Mouse (Mus musculus) embryonic facial prominence, embryonic 14.5 days (tissue): ENCODE measurements around the gene Kalrn. TPM values are rescaled to one million over a fixed set of nuclear protein-coding genes. Genes with fewer than 3 reads are reported as not detected.

Source experiments
- ATAC-seq: fragments of 200-750 bp; cut with Nextera tagmentation; 2 replicates; pipeline ENCODE4 v1.8.0; 2017; ENCODE audit warnings: low read depth, moderate number of reproducible peaks, moderate TSS enrichment
- DNase-seq: peaks from one replicate; pipeline ENCODE4 v3.0.0-alpha.2; 2015; ENCODE audit warnings: low spot score
- H3K27ac ChIP-seq: fragments of 300-500 bp; sonication (generic); replicated peaks from 2 replicates; pipeline ENCODE4 v1.5.1; 2014; ENCODE audit warnings: low read depth, mild to moderate bottlenecking, low read length, moderate library complexity
- H3K27me3 ChIP-seq: fragments of 300-500 bp; sonication (generic); replicated peaks from 2 replicates; pipeline ENCODE4 v1.6.1; 2014; ENCODE audit warnings: low read length; ENCODE audit not compliant: control insufficient read depth, insufficient read depth
- H3K36me3 ChIP-seq: fragments of 300-500 bp; sonication (generic); 2 replicates; pipeline ENCODE4 v1.6.1; 2014; ENCODE audit warnings: low read length, mixed read lengths; ENCODE audit not compliant: control insufficient read depth, insufficient read depth
- H3K4me1 ChIP-seq: fragments of 300-500 bp; sonication (generic); 2 replicates; pipeline ENCODE4 v1.6.1; 2014; ENCODE audit warnings: antibody characterized with exemption, low read length; ENCODE audit not compliant: control insufficient read depth, insufficient read depth
- H3K4me2 ChIP-seq: fragments of 300-500 bp; sonication (generic); 2 replicates; pipeline ENCODE4 v1.6.1; 2014; ENCODE audit warnings: low read depth, mild to moderate bottlenecking, low read length, moderate library complexity, mixed read lengths
- H3K4me3 ChIP-seq: fragments of 300-500 bp; sonication (generic); 2 replicates; pipeline ENCODE4 v1.5.1; 2014; ENCODE audit warnings: low read depth, mild to moderate bottlenecking, low read length
- H3K9ac ChIP-seq: fragments of 300-500 bp; sonication (generic); 2 replicates; pipeline ENCODE4 v1.6.1; 2014; ENCODE audit warnings: low read depth, mild to moderate bottlenecking, low read length, moderate library complexity, mixed read lengths
- H3K9me3 ChIP-seq: fragments of 300-500 bp; sonication (generic); 2 replicates; pipeline ENCODE4 v1.6.1; 2016; ENCODE audit warnings: low read length; ENCODE audit not compliant: control insufficient read depth
- WGBS: fragments of 180-500 bp; shearing (Covaris S2); extraction: QIAGEN DNeasy Blood & Tissue Kit; methylation state at CpG from one replicate; pipeline ENCODE4 v1.1.7; 2014; 5-methylcytosine and 5-hydroxymethylcytosine counted together
- polyA plus RNA-seq: library from polyadenylated mRNA; unstranded; fragments of >200 nt; fragmentation: Nextera tagmentation; extraction: Ambion mirVana; gene quantifications from 2 replicates; pipeline ENCODE4 v1.2.1, GENCODE M21; 2014

Kalrn gene
- polyA plus RNA-seq, 1 experiment from 2014 or later, result 12.2 TPM

GRCm38 (mm10) chr16:34489805-34490325, 83.5 kb downstream of the Kalrn start:
- ATAC-seq (no peak), DNase-seq (no peak)
- Histone ChIP-seq H3K9me3 (no peaks in the 10 kb centered on the region), H3K4me2 (no peak overlapping the region), H3K27me3 (no peaks in the 10 kb centered on the region), H3K4me3 (no peak overlapping the region), H3K27ac (no peak overlapping the region), H3K4me1 (peaks cover 38% of the 10 kb centered on the region), H3K9ac (no peak overlapping the region), H3K36me3 (no peaks in the 10 kb centered on the region)
- WGBS, result 49% methylated on average over 3 of the region's 3 CpGs

- Histone ChIP-seq H3K36me3 (no peaks in the 10 kb centered on the region), H3K4me2 (no peak overlapping the region), H3K4me1 (peaks cover 35% of the 10 kb centered on the region), H3K27me3 (no peaks in the 10 kb centered on the region), H3K4me3 (no peak overlapping the region), H3K27ac (no peak overlapping the region), H3K9me3 (no peaks in the 10 kb centered on the region), H3K9ac (no peak overlapping the region)
- ATAC-seq, result no peak
- no peak for DNase-seq
- WGBS, result 84% methylated on average over 5 of the region's 5 CpGs
Measured at GRCm38 (mm10) chr16:34487823-34488222, 85.5 kb downstream of the Kalrn start.

GRCm38 (mm10) chr16:34487268-34487667, 86.1 kb downstream of the Kalrn start:
- no peaks in the 10 kb centered on the region for H3K9me3 ChIP-seq
- H3K4me2 ChIP-seq, result no peak overlapping the region
- no peak for DNase-seq
- no peak for ATAC-seq
- WGBS, result 88% methylated on average over 7 of the region's 7 CpGs
- no peak overlapping the region for H3K4me3 ChIP-seq
- H3K9ac ChIP-seq, result no peak overlapping the region
- H3K36me3 ChIP-seq, result no peaks in the 10 kb centered on the region
- no peaks in the 10 kb centered on the region for H3K27me3 ChIP-seq
- H3K27ac ChIP-seq, result no peak overlapping the region
- peaks cover 35% of the 10 kb centered on the region for H3K4me1 ChIP-seq

- Histone ChIP-seq H3K36me3 (no peaks in the 10 kb centered on the region), H3K9ac (no peak overlapping the region), H3K4me2 (no peak overlapping the region), H3K27me3 (no peaks in the 10 kb centered on the region), H3K9me3 (no peaks in the 10 kb centered on the region), H3K4me1 (peaks cover 30% of the 10 kb centered on the region), H3K27ac (no peak overlapping the region), H3K4me3 (no peak overlapping the region)
- 70% methylated on average over 6 of the region's 6 CpGs for WGBS
- DNase-seq, result peak; percentile 39
- 0 out of 2 replicates have a peak, but pooled peaks have one; percentile 35 for ATAC-seq
Measured at GRCm38 (mm10) chr16:34485483-34485882, 87.8 kb downstream of the Kalrn start.

- H3K4me2 ChIP-seq, result no peak overlapping the region
- no peaks in the 10 kb centered on the region for H3K36me3 ChIP-seq
- H3K9me3 ChIP-seq, result no peaks in the 10 kb centered on the region
- H3K9ac ChIP-seq, result no peak overlapping the region
- no peak for ATAC-seq
- H3K27ac ChIP-seq, result no peak overlapping the region
- no peaks in the 10 kb centered on the region for H3K27me3 ChIP-seq
- H3K4me1 ChIP-seq, result peaks cover 24% of the 10 kb centered on the region
- no peak overlapping the region for H3K4me3 ChIP-seq
- DNase-seq, result no peak
- 49% methylated on average over 3 of the region's 3 CpGs for WGBS
Measured at GRCm38 (mm10) chr16:34484921-34485320, 88.4 kb downstream of the Kalrn start.

GRCm38 (mm10) chr16:34484213-34484612, 89.1 kb downstream of the Kalrn start:
- ATAC-seq (no peak), DNase-seq (no peak)
- H3K4me2 ChIP-seq, result no peak overlapping the region
- H3K9ac ChIP-seq, result no peak overlapping the region
- no peaks in the 10 kb centered on the region for H3K27me3 ChIP-seq
- H3K4me1 ChIP-seq, result peaks cover 23% of the 10 kb centered on the region
- peak overlapping the region; percentile 56 for H3K27ac ChIP-seq
- H3K36me3 ChIP-seq, result no peaks in the 10 kb centered on the region
- H3K9me3 ChIP-seq, result no peaks in the 10 kb centered on the region
- no peak overlapping the region for H3K4me3 ChIP-seq
- 77% methylated on average over 1 of the region's 1 CpGs for WGBS

GRCm38 (mm10) chr16:34483716-34484115, 89.6 kb downstream of the Kalrn start:
- no peaks in the 10 kb centered on the region for H3K36me3 ChIP-seq
- H3K9me3 ChIP-seq, result no peaks in the 10 kb centered on the region
- H3K4me2 ChIP-seq, result no peak overlapping the region
- H3K9ac ChIP-seq, result no peak overlapping the region
- ATAC-seq (no peak), DNase-seq (peak; percentile 52)
- H3K27ac ChIP-seq, result no peak overlapping the region
- peaks cover 23% of the 10 kb centered on the region for H3K4me1 ChIP-seq
- no peak overlapping the region for H3K4me3 ChIP-seq
- WGBS, result 19% methylated on average over 6 of the region's 6 CpGs
- H3K27me3 ChIP-seq, result no peaks in the 10 kb centered on the region

- Histone ChIP-seq H3K27me3 (no peaks in the 10 kb centered on the region), H3K9me3 (no peaks in the 10 kb centered on the region)
- WGBS, result 64% methylated on average over 4 of the region's 4 CpGs
Measured at GRCm38 (mm10) chr16:34474741-34475140, 98.6 kb downstream of the Kalrn start.

GRCm38 (mm10) chr16:34473891-34474290, 99.4 kb downstream of the Kalrn start:
- H3K4me3 ChIP-seq, result no peak overlapping the region
- H3K9me3 ChIP-seq, result no peaks in the 10 kb centered on the region
- no peaks in the 10 kb centered on the region for H3K27me3 ChIP-seq
- 47% methylated on average over 4 of the region's 4 CpGs for WGBS
- no peak overlapping the region for H3K27ac ChIP-seq
- ATAC-seq (no peak), DNase-seq (no peak)
- no peaks in the 10 kb centered on the region for H3K36me3 ChIP-seq
- peaks cover 29% of the 10 kb centered on the region for H3K4me1 ChIP-seq
- H3K9ac ChIP-seq, result no peak overlapping the region
- H3K4me2 ChIP-seq, result no peak overlapping the region

More at GRCm38 (mm10) chr16:34474741-34475140, 98.6 kb downstream of the Kalrn start:
- Histone ChIP-seq H3K27ac (no peak overlapping the region), H3K36me3 (no peaks in the 10 kb centered on the region), H3K9ac (no peak overlapping the region), H3K4me2 (no peak overlapping the region), H3K4me1 (peaks cover 23% of the 10 kb centered on the region), H3K4me3 (no peak overlapping the region)
- no peak for ATAC-seq
- no peak for DNase-seq
